9 mouse cellular contexts compared by ENCODE assay signal in genomic region chr13:35537936-35538335, GRCm38 (mm10).
DNase-seq lines count a peak whose midpoint lies in the region; ATAC-seq lines count a peak whose summit lies in the region.
"Had no signal": no experiment of that assay in that cellular context is flagged by ENCODE, and none has a peak within 500 bp of the region (broad histone marks: within the 10 kb centered on the region; RNA-seq: fewer than 3 reads in every experiment).

No protein-coding gene starts in this region.

- H3K4me1 ChIP-seq in heart, embryonic 11.5 days (ENCODE audit: control insufficient read depth, insufficient read depth, low read length) = no peaks in the 10 kb centered on the region
- H3K4me1 ChIP-seq in hindbrain, embryonic 10.5 days (replicated peaks) = no peaks in the 10 kb centered on the region

- peak; percentile 92 for DNase-seq in heart, adult 11 months
- peak; percentile 1 for DNase-seq in 3134 (ENCODE audit: extremely low read depth, insufficient read length, low spot score)
- peak; percentile 52 for DNase-seq in cerebellum, adult 8-10 months
- peak; percentile 69 for DNase-seq in heart, postnatal 4 days
- DNase-seq in hindbrain, embryonic 10.5 days (ENCODE audit: low spot score) = no peak

- no peaks in the 10 kb centered on the region for H3K36me3 ChIP-seq in heart, embryonic 11.5 days (ENCODE audit: control insufficient read depth, insufficient read depth, low read length)
- H3K36me3 ChIP-seq in hindbrain, embryonic 10.5 days = no peaks in the 10 kb centered on the region

- no peak for ATAC-seq in heart, embryonic 11.5 days (replicated peaks; ENCODE audit: insufficient number of reproducible peaks, low FRiP score, low TSS enrichment)
- ATAC-seq in megakaryocyte-erythroid progenitor cell, adult 5-6 weeks (replicated peaks; ENCODE audit: low FRiP score, low TSS enrichment, poor library complexity, severe bottlenecking) = no peak
- no peak for ATAC-seq in frontal cortex, adult (ENCODE audit: low TSS enrichment)

- no peak overlapping the region for H3K4me2 ChIP-seq in heart, embryonic 11.5 days

- H3K9ac ChIP-seq in heart, embryonic 11.5 days (ENCODE audit: low read depth, low read length) = no peak overlapping the region

- H3K27ac ChIP-seq in heart, embryonic 11.5 days (ENCODE audit: low read depth, low read length) = no peak overlapping the region
- H3K27ac ChIP-seq in hindbrain, embryonic 10.5 days = no peak overlapping the region

- WGBS in heart, embryonic 11.5 days (ENCODE audit: insufficient replicate concordance) = 70% methylated on average over 5 of the region's 5 CpGs
- WGBS in hindbrain, embryonic 10.5 days = 77% methylated on average over 5 of the region's 5 CpGs

- no peaks in the 10 kb centered on the region for H3K9me3 ChIP-seq in heart, embryonic 11.5 days (replicated peaks; ENCODE audit: control insufficient read depth, low read length)
- no peaks in the 10 kb centered on the region for H3K9me3 ChIP-seq in hindbrain, embryonic 10.5 days

- H3K27me3 ChIP-seq in heart, embryonic 11.5 days (ENCODE audit: control insufficient read depth, insufficient read depth, low read length) = no peaks in the 10 kb centered on the region
- no peaks in the 10 kb centered on the region for H3K27me3 ChIP-seq in hindbrain, embryonic 10.5 days (ENCODE audit: insufficient read depth, poor library complexity, severe bottlenecking)

- no peak overlapping the region for H3K4me3 ChIP-seq in heart, embryonic 11.5 days (ENCODE audit: low read depth, low read length)
- H3K4me3 ChIP-seq in hindbrain, embryonic 10.5 days = no peak overlapping the region
- H3K4me3 ChIP-seq: erythroblast, embryonic 14.5 days had no signal
